Mouse (Mus musculus) lung, postnatal 0 days (tissue): Measurements from ENCODE around the gene Tmem176b.

Source experiments
- CTCF ChIP-seq: IDR thresholded peaks from 2 replicates; pipeline ENCODE4 v1.5.1; 2016; ENCODE audit warnings: antibody characterized with exemption, mild to moderate bottlenecking
- EP300 ChIP-seq: IDR thresholded peaks from 2 replicates; pipeline ENCODE4 v1.6.1; 2016; ENCODE audit warnings: antibody characterized with exemption, mild to moderate bottlenecking, control low read depth

- TF ChIP-seq CTCF (no peak), EP300 (no peak)
Observed at GRCm38 (mm10) chr6:48835241-48835640, 6.1 kb downstream of the Tmem176b start.
